Mouse (Mus musculus) liver, embryonic 14.5 days (tissue): ENCODE measurements around the gene Myo10.

Source experiments
- CTCF ChIP-seq: IDR thresholded peaks from 2 replicates; pipeline ENCODE4 v1.5.1; 2016; ENCODE audit warnings: antibody characterized with exemption, low read depth, control low read depth
- EP300 ChIP-seq: IDR thresholded peaks from 2 replicates; pipeline ENCODE4 v1.6.1; 2016; ENCODE audit warnings: antibody characterized with exemption, low read depth

DNA sequence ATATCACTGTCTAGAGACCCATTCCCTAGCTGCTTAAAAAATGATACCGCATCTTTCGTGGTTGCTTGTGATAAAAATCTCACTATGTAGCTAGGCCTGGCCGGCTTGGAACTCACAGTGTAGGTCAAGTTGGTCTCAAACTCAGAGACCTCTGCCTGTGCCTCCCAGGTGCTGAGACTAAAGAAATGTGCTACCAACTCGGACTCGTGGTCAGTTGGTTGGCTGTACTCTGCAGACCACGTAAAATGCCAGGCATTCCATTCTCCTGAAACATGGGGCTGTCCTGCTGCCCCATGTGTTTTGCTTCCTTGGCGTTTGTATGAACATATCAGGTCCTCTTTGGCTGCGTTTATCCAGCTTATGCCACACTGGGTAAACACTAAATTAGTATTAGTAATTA lies 156.6 kb downstream of the Myo10 start:
- TF ChIP-seq CTCF (no peak), EP300 (no peak)
